Mouse (Mus musculus): ENCODE data around the gene Polr1d. TPM values are rescaled to one million over a fixed set of nuclear protein-coding genes. Genes with fewer than 3 reads are reported as not detected.

The Polr1d gene
- polyA plus RNA-seq, 1 experiment from 2014 or later: 108 TPM

- Histone ChIP-seq H3K27ac (ENCODE audit: low read depth, low read length) (no peak overlapping the region), H3K9ac (replicated peaks; ENCODE audit: low read depth, low read length) (no peak overlapping the region), H3K4me1 (ENCODE audit: control insufficient read depth, insufficient read depth, low read length) (no peaks in the 10 kb centered on the region), H3K27me3 (ENCODE audit: control insufficient read depth, insufficient read depth, low read length) (no peaks in the 10 kb centered on the region), H3K4me3 (ENCODE audit: low read depth, low read length) (no peak overlapping the region), H3K36me3 (ENCODE audit: control insufficient read depth, insufficient read depth, low read length) (no peaks in the 10 kb centered on the region), H3K9me3 (ENCODE audit: control insufficient read depth, low read length) (no peaks in the 10 kb centered on the region), H3K4me2 (ENCODE audit: low read depth, low read length) (no peak overlapping the region)
- 24% methylated on average over 6 of the region's 6 CpGs for WGBS
- no peak for ATAC-seq (ENCODE audit: low read depth)
Observed at GRCm38 (mm10) chr5:147117027-147117426, 40.2 kb downstream of the Polr1d start.

GRCm38 (mm10) chr5:147121146-147121545, 44.3 kb downstream of the Polr1d start:
- no peak overlapping the region for H3K27ac ChIP-seq (ENCODE audit: low read depth, low read length)
- H3K27me3 ChIP-seq (ENCODE audit: control insufficient read depth, insufficient read depth, low read length): no peaks in the 10 kb centered on the region
- no peaks in the 10 kb centered on the region for H3K36me3 ChIP-seq (ENCODE audit: control insufficient read depth, insufficient read depth, low read length)
- H3K9ac ChIP-seq (replicated peaks; ENCODE audit: low read depth, low read length): no peak overlapping the region
- no peak overlapping the region for H3K4me2 ChIP-seq (ENCODE audit: low read depth, low read length)
- no peaks in the 10 kb centered on the region for H3K4me1 ChIP-seq (ENCODE audit: control insufficient read depth, insufficient read depth, low read length)
- ATAC-seq (ENCODE audit: low read depth): no peak
- 94% methylated on average over 4 of the region's 4 CpGs for WGBS
- no peaks in the 10 kb centered on the region for H3K9me3 ChIP-seq (ENCODE audit: control insufficient read depth, low read length)
- no peak overlapping the region for H3K4me3 ChIP-seq (ENCODE audit: low read depth, low read length)

GRCm38 (mm10) chr5:147124794-147125193, 47.9 kb downstream of the Polr1d start:
- no peak overlapping the region for H3K9ac ChIP-seq (replicated peaks; ENCODE audit: low read depth, low read length)
- H3K4me3 ChIP-seq (ENCODE audit: low read depth, low read length): no peak overlapping the region
- H3K27me3 ChIP-seq (ENCODE audit: control insufficient read depth, insufficient read depth, low read length): no peaks in the 10 kb centered on the region
- no peaks in the 10 kb centered on the region for H3K4me1 ChIP-seq (ENCODE audit: control insufficient read depth, insufficient read depth, low read length)
- no peak overlapping the region for H3K27ac ChIP-seq (ENCODE audit: low read depth, low read length)
- 23% methylated on average over 9 of the region's 9 CpGs for WGBS
- no peak for ATAC-seq (ENCODE audit: low read depth)
- H3K9me3 ChIP-seq (ENCODE audit: control insufficient read depth, low read length): no peaks in the 10 kb centered on the region
- H3K4me2 ChIP-seq (ENCODE audit: low read depth, low read length): no peak overlapping the region
- no peaks in the 10 kb centered on the region for H3K36me3 ChIP-seq (ENCODE audit: control insufficient read depth, insufficient read depth, low read length)

- 89% methylated on average over 13 of the region's 13 CpGs for WGBS
- H3K36me3 ChIP-seq (ENCODE audit: control insufficient read depth, insufficient read depth, low read length): no peaks in the 10 kb centered on the region
- no peak overlapping the region for H3K4me3 ChIP-seq (ENCODE audit: low read depth, low read length)
- no peaks in the 10 kb centered on the region for H3K27me3 ChIP-seq (ENCODE audit: control insufficient read depth, insufficient read depth, low read length)
- H3K27ac ChIP-seq (ENCODE audit: low read depth, low read length): no peak overlapping the region
- H3K9ac ChIP-seq (replicated peaks; ENCODE audit: low read depth, low read length): no peak overlapping the region
- ATAC-seq (ENCODE audit: low read depth): no peak
- H3K4me1 ChIP-seq (ENCODE audit: control insufficient read depth, insufficient read depth, low read length): no peaks in the 10 kb centered on the region
- no peak overlapping the region for H3K4me2 ChIP-seq (ENCODE audit: low read depth, low read length)
- no peaks in the 10 kb centered on the region for H3K9me3 ChIP-seq (ENCODE audit: control insufficient read depth, low read length)
Observed at GRCm38 (mm10) chr5:147125542-147126185, 48.8 kb downstream of the Polr1d start.

- no peaks in the 10 kb centered on the region for H3K9me3 ChIP-seq (ENCODE audit: control insufficient read depth, low read length)
- no peaks in the 10 kb centered on the region for H3K27me3 ChIP-seq (ENCODE audit: control insufficient read depth, insufficient read depth, low read length)
- H3K9ac ChIP-seq (replicated peaks; ENCODE audit: low read depth, low read length): no peak overlapping the region
- H3K4me2 ChIP-seq (ENCODE audit: low read depth, low read length): no peak overlapping the region
- H3K4me1 ChIP-seq (ENCODE audit: control insufficient read depth, insufficient read depth, low read length): no peaks in the 10 kb centered on the region
- WGBS: 86% methylated on average over 4 of the region's 4 CpGs
- H3K4me3 ChIP-seq (ENCODE audit: low read depth, low read length): no peak overlapping the region
- H3K27ac ChIP-seq (ENCODE audit: low read depth, low read length): no peak overlapping the region
- ATAC-seq (ENCODE audit: low read depth): no peak
- no peaks in the 10 kb centered on the region for H3K36me3 ChIP-seq (ENCODE audit: control insufficient read depth, insufficient read depth, low read length)
Observed at GRCm38 (mm10) chr5:147127860-147128259, 51.0 kb downstream of the Polr1d start.

GRCm38 (mm10) chr5:147129484-147129883, 52.6 kb downstream of the Polr1d start:
- ATAC-seq (ENCODE audit: low read depth): no peak
- 97% methylated on average over 2 of the region's 2 CpGs for WGBS
- Histone ChIP-seq H3K4me1 (ENCODE audit: control insufficient read depth, insufficient read depth, low read length) (no peaks in the 10 kb centered on the region), H3K4me3 (ENCODE audit: low read depth, low read length) (no peak overlapping the region), H3K4me2 (ENCODE audit: low read depth, low read length) (no peak overlapping the region), H3K9ac (replicated peaks; ENCODE audit: low read depth, low read length) (no peak overlapping the region), H3K27ac (ENCODE audit: low read depth, low read length) (no peak overlapping the region), H3K27me3 (ENCODE audit: control insufficient read depth, insufficient read depth, low read length) (no peaks in the 10 kb centered on the region), H3K36me3 (ENCODE audit: control insufficient read depth, insufficient read depth, low read length) (no peaks in the 10 kb centered on the region), H3K9me3 (ENCODE audit: control insufficient read depth, low read length) (no peaks in the 10 kb centered on the region)

GRCm38 (mm10) chr5:147131912-147132311, 55.1 kb downstream of the Polr1d start:
- H3K4me3 ChIP-seq (ENCODE audit: low read depth, low read length): no peak overlapping the region
- no peaks in the 10 kb centered on the region for H3K4me1 ChIP-seq (ENCODE audit: control insufficient read depth, insufficient read depth, low read length)
- no peaks in the 10 kb centered on the region for H3K27me3 ChIP-seq (ENCODE audit: control insufficient read depth, insufficient read depth, low read length)
- H3K9me3 ChIP-seq (ENCODE audit: control insufficient read depth, low read length): no peaks in the 10 kb centered on the region
- no peak for ATAC-seq (ENCODE audit: low read depth)
- H3K4me2 ChIP-seq (ENCODE audit: low read depth, low read length): no peak overlapping the region
- H3K36me3 ChIP-seq (ENCODE audit: control insufficient read depth, insufficient read depth, low read length): no peaks in the 10 kb centered on the region
- H3K9ac ChIP-seq (replicated peaks; ENCODE audit: low read depth, low read length): no peak overlapping the region
- WGBS: 83% methylated on average over 4 of the region's 4 CpGs
- H3K27ac ChIP-seq (ENCODE audit: low read depth, low read length): no peak overlapping the region

- peak overlapping the region; percentile 5; the same call in 1 of the 2 replicates for H3K4me3 ChIP-seq (ENCODE audit: low read depth, low read length)
- H3K36me3 ChIP-seq (ENCODE audit: control insufficient read depth, insufficient read depth, low read length): no peaks in the 10 kb centered on the region
- 0 out of 2 replicates have a peak overlapping the region, but pooled peaks have one; percentile 16 for H3K9ac ChIP-seq (replicated peaks; ENCODE audit: low read depth, low read length)
- WGBS: 10% methylated on average over 17 of the region's 17 CpGs
- no peaks in the 10 kb centered on the region for H3K9me3 ChIP-seq (ENCODE audit: control insufficient read depth, low read length)
- H3K4me1 ChIP-seq (ENCODE audit: control insufficient read depth, insufficient read depth, low read length): no peaks in the 10 kb centered on the region
- no peaks in the 10 kb centered on the region for H3K27me3 ChIP-seq (ENCODE audit: control insufficient read depth, insufficient read depth, low read length)
- H3K4me2 ChIP-seq (ENCODE audit: low read depth, low read length): peak overlapping the region; percentile 46
- ATAC-seq (ENCODE audit: low read depth): no peak
- H3K27ac ChIP-seq (ENCODE audit: low read depth, low read length): no peak overlapping the region
Observed at GRCm38 (mm10) chr5:147133662-147134061, 56.8 kb downstream of the Polr1d start.

- 14% methylated on average over 8 of the region's 8 CpGs for WGBS
- Histone ChIP-seq H3K9me3 (ENCODE audit: control insufficient read depth, low read length) (no peaks in the 10 kb centered on the region), H3K4me3 (ENCODE audit: low read depth, low read length) (no peak overlapping the region), H3K27ac (ENCODE audit: low read depth, low read length) (no peak overlapping the region), H3K36me3 (ENCODE audit: control insufficient read depth, insufficient read depth, low read length) (no peaks in the 10 kb centered on the region), H3K9ac (replicated peaks; ENCODE audit: low read depth, low read length) (no peak overlapping the region), H3K4me2 (ENCODE audit: low read depth, low read length) (no peak overlapping the region), H3K4me1 (ENCODE audit: control insufficient read depth, insufficient read depth, low read length) (no peaks in the 10 kb centered on the region), H3K27me3 (ENCODE audit: control insufficient read depth, insufficient read depth, low read length) (no peaks in the 10 kb centered on the region)
- ATAC-seq (ENCODE audit: low read depth): no peak
Observed at GRCm38 (mm10) chr5:147134341-147135088, 57.7 kb downstream of the Polr1d start.
